Mouse (Mus musculus): ENCODE results near the gene Olfr283. TPM values are rescaled to one million over a fixed set of nuclear protein-coding genes. Genes with fewer than 3 reads are reported as not detected.

Gene Olfr283
- polyA plus RNA-seq, 1 experiment = not detected

- Histone ChIP-seq H3K4me3 (ENCODE audit: low read depth, low read length) (no peak overlapping the region), H3K27ac (ENCODE audit: insufficient read depth, low read length) (no peak overlapping the region), H3K9ac (ENCODE audit: low read depth, poor library complexity, severe bottlenecking) (no peak overlapping the region), H3K36me3 (ENCODE audit: control insufficient read depth, insufficient read depth, low read length, poor library complexity, severe bottlenecking) (no peaks in the 10 kb centered on the region), H3K9me3 (replicated peaks; ENCODE audit: control insufficient read depth, insufficient read depth, low read length, poor library complexity, severe bottlenecking) (0 out of 2 replicates have a peak, but pooled peaks cover 3% of the 10 kb centered on the region), H3K27me3 (ENCODE audit: control insufficient read depth, insufficient read depth, low read length, poor library complexity, severe bottlenecking) (no peaks in the 10 kb centered on the region), H3K4me1 (ENCODE audit: control insufficient read depth, insufficient read depth, low read length) (no peaks in the 10 kb centered on the region)
- TF ChIP-seq POLR2A (IDR thresholded peaks at IDR 0.05; ENCODE audit: insufficient read depth, low read length) (no peak), CTCF (IDR thresholded peaks at IDR 0.05; ENCODE audit: low read depth, low read length) (no peak), EP300 (IDR thresholded peaks at IDR 0.05; ENCODE audit: insufficient read depth, low read depth, low read length) (no peak)
Measured at GRCm38 (mm10) chr15:98391903-98392187, 11.1 kb upstream of the Olfr283 start.

- H3K27me3 ChIP-seq (ENCODE audit: control insufficient read depth, insufficient read depth, low read length, poor library complexity, severe bottlenecking) = no peaks in the 10 kb centered on the region
- H3K27ac ChIP-seq (ENCODE audit: insufficient read depth, low read length) = no peak overlapping the region
- TF ChIP-seq EP300 (IDR thresholded peaks at IDR 0.05; ENCODE audit: insufficient read depth, low read depth, low read length) = no peak
- no peak for TF ChIP-seq POLR2A (IDR thresholded peaks at IDR 0.05; ENCODE audit: insufficient read depth, low read length)
- TF ChIP-seq CTCF (IDR thresholded peaks at IDR 0.05; ENCODE audit: low read depth, low read length) = no peak
- 0 out of 2 replicates have a peak, but pooled peaks cover 3% of the 10 kb centered on the region for H3K9me3 ChIP-seq (replicated peaks; ENCODE audit: control insufficient read depth, insufficient read depth, low read length, poor library complexity, severe bottlenecking)
- H3K9ac ChIP-seq (ENCODE audit: low read depth, poor library complexity, severe bottlenecking) = no peak overlapping the region
- no peaks in the 10 kb centered on the region for H3K4me1 ChIP-seq (ENCODE audit: control insufficient read depth, insufficient read depth, low read length)
- H3K36me3 ChIP-seq (ENCODE audit: control insufficient read depth, insufficient read depth, low read length, poor library complexity, severe bottlenecking) = no peaks in the 10 kb centered on the region
- H3K4me3 ChIP-seq (ENCODE audit: low read depth, low read length) = no peak overlapping the region
Measured at GRCm38 (mm10) chr15:98391081-98391902, 10.5 kb upstream of the Olfr283 start.

GRCm38 (mm10) chr15:98389796-98390195 lies 9.1 kb upstream of the Olfr283 start:
- TF ChIP-seq POLR2A (IDR thresholded peaks at IDR 0.05; ENCODE audit: insufficient read depth, low read length) = no peak
- peak; percentile 85 for TF ChIP-seq CTCF (IDR thresholded peaks at IDR 0.05; ENCODE audit: low read depth, low read length)
- no peak overlapping the region for H3K9ac ChIP-seq (ENCODE audit: low read depth, poor library complexity, severe bottlenecking)

GRCm38 (mm10) chr15:98387621-98388020 lies 6.9 kb upstream of the Olfr283 start:
- H3K9ac ChIP-seq (ENCODE audit: low read depth, poor library complexity, severe bottlenecking) = no peak overlapping the region
- no peaks in the 10 kb centered on the region for H3K4me1 ChIP-seq (ENCODE audit: control insufficient read depth, insufficient read depth, low read length)
- no peaks in the 10 kb centered on the region for H3K36me3 ChIP-seq (ENCODE audit: control insufficient read depth, insufficient read depth, low read length, poor library complexity, severe bottlenecking)
- peak overlapping the region; percentile 38; the same call in 1 of the 2 replicates for H3K27ac ChIP-seq (ENCODE audit: insufficient read depth, low read length)
- H3K9me3 ChIP-seq (replicated peaks; ENCODE audit: control insufficient read depth, insufficient read depth, low read length, poor library complexity, severe bottlenecking) = no peaks in the 10 kb centered on the region
- no peaks in the 10 kb centered on the region for H3K27me3 ChIP-seq (ENCODE audit: control insufficient read depth, insufficient read depth, low read length, poor library complexity, severe bottlenecking)
- TF ChIP-seq EP300 (IDR thresholded peaks at IDR 0.05; ENCODE audit: insufficient read depth, low read depth, low read length) = no peak
- no peak for TF ChIP-seq POLR2A (IDR thresholded peaks at IDR 0.05; ENCODE audit: insufficient read depth, low read length)
- no peak for TF ChIP-seq CTCF (IDR thresholded peaks at IDR 0.05; ENCODE audit: low read depth, low read length)
- H3K4me3 ChIP-seq (ENCODE audit: low read depth, low read length) = no peak overlapping the region

More at GRCm38 (mm10) chr15:98389796-98390195, 9.1 kb upstream of the Olfr283 start:
- Histone ChIP-seq H3K4me1 (ENCODE audit: control insufficient read depth, insufficient read depth, low read length) (no peaks in the 10 kb centered on the region), H3K4me3 (ENCODE audit: low read depth, low read length) (no peak overlapping the region), H3K27me3 (ENCODE audit: control insufficient read depth, insufficient read depth, low read length, poor library complexity, severe bottlenecking) (no peaks in the 10 kb centered on the region), H3K27ac (ENCODE audit: insufficient read depth, low read length) (no peak overlapping the region), H3K36me3 (ENCODE audit: control insufficient read depth, insufficient read depth, low read length, poor library complexity, severe bottlenecking) (no peaks in the 10 kb centered on the region), H3K9me3 (replicated peaks; ENCODE audit: control insufficient read depth, insufficient read depth, low read length, poor library complexity, severe bottlenecking) (no peaks in the 10 kb centered on the region)

GRCm38 (mm10) chr15:98378209-98378608 lies 2.5 kb downstream of the Olfr283 start:
- Histone ChIP-seq H3K9me3 (replicated peaks; ENCODE audit: control insufficient read depth, insufficient read depth, low read length, poor library complexity, severe bottlenecking) (no peaks in the 10 kb centered on the region), H3K9ac (ENCODE audit: low read depth, poor library complexity, severe bottlenecking) (no peak overlapping the region), H3K4me1 (ENCODE audit: control insufficient read depth, insufficient read depth, low read length) (no peaks in the 10 kb centered on the region), H3K27me3 (ENCODE audit: control insufficient read depth, insufficient read depth, low read length, poor library complexity, severe bottlenecking) (no peaks in the 10 kb centered on the region), H3K27ac (ENCODE audit: insufficient read depth, low read length) (no peak overlapping the region), H3K36me3 (ENCODE audit: control insufficient read depth, insufficient read depth, low read length, poor library complexity, severe bottlenecking) (no peaks in the 10 kb centered on the region), H3K4me3 (ENCODE audit: low read depth, low read length) (no peak overlapping the region)
- TF ChIP-seq CTCF (IDR thresholded peaks at IDR 0.05; ENCODE audit: low read depth, low read length) = no peak

GRCm38 (mm10) chr15:98340887-98341286 lies 39.9 kb downstream of the Olfr283 start, which contains the start of gene Olfr284:
Gene Olfr284, minus strand, starts transcription at chr15:98340987.
- Histone ChIP-seq H3K4me3 (ENCODE audit: low read depth, low read length) (no peak within 1 kb of the TSS), H3K9ac (ENCODE audit: low read depth, poor library complexity, severe bottlenecking) (no peak within 1 kb of the TSS), H3K27me3 (ENCODE audit: control insufficient read depth, insufficient read depth, low read length, poor library complexity, severe bottlenecking) (no peaks in the 10 kb centered on the region), H3K36me3 (ENCODE audit: control insufficient read depth, insufficient read depth, low read length, poor library complexity, severe bottlenecking) (no peaks in the 10 kb centered on the region), H3K27ac (ENCODE audit: insufficient read depth, low read length) (no peak within 1 kb of the TSS), H3K4me1 (ENCODE audit: control insufficient read depth, insufficient read depth, low read length) (no peaks in the 10 kb centered on the region), H3K9me3 (replicated peaks; ENCODE audit: control insufficient read depth, insufficient read depth, low read length, poor library complexity, severe bottlenecking) (no peaks in the 10 kb centered on the region)
- TF ChIP-seq EP300 (IDR thresholded peaks at IDR 0.05; ENCODE audit: insufficient read depth, low read depth, low read length) (no peak), CTCF (IDR thresholded peaks at IDR 0.05; ENCODE audit: low read depth, low read length) (no peak), POLR2A (IDR thresholded peaks at IDR 0.05; ENCODE audit: insufficient read depth, low read length) (no peak)

Other genes starting within 250 kb of the Olfr283 start
- 34.7 and 34.9 TPM in 2 replicates for gene Asb8, start 215.3 kb downstream of the Olfr283 start, polyA plus RNA-seq (2011; ENCODE audit: insufficient read depth, insufficient read length, low read depth, missing spikeins)
- gene Ccdc184, start 213.8 kb downstream of the Olfr283 start, polyA plus RNA-seq (2011; ENCODE audit: insufficient read depth, insufficient read length, low read depth, missing spikeins) = 0.81 and 1.8 TPM in 2 replicates
- gene Olfr288, start 185.4 kb downstream of the Olfr283 start, polyA plus RNA-seq (2011; ENCODE audit: insufficient read depth, insufficient read length, low read depth, missing spikeins) = not detected in 2 replicates
- not detected in 2 replicates for gene Gm44579, start 160.0 kb downstream of the Olfr283 start, polyA plus RNA-seq (2011; ENCODE audit: insufficient read depth, insufficient read length, low read depth, missing spikeins)
- gene Olfr287, start 159.9 kb downstream of the Olfr283 start, polyA plus RNA-seq (2011; ENCODE audit: insufficient read depth, insufficient read length, low read depth, missing spikeins) = not detected in 2 replicates
- not detected in 2 replicates for gene Olfr286, start 146.5 kb downstream of the Olfr283 start, polyA plus RNA-seq (2011; ENCODE audit: insufficient read depth, insufficient read length, low read depth, missing spikeins)
- not detected in 2 replicates for gene H1fnt, start 123.7 kb downstream of the Olfr283 start, polyA plus RNA-seq (2011; ENCODE audit: insufficient read depth, insufficient read length, low read depth, missing spikeins)
- 0.18 and 0.52 TPM in 2 replicates for gene Zfp641, start 84.8 kb downstream of the Olfr283 start, polyA plus RNA-seq (2011; ENCODE audit: insufficient read depth, insufficient read length, low read depth, missing spikeins)
- not detected in 2 replicates for gene Olfr285, start 63.6 kb downstream of the Olfr283 start, polyA plus RNA-seq (2011; ENCODE audit: insufficient read depth, insufficient read length, low read depth, missing spikeins)
- gene Olfr284, start 40.0 kb downstream of the Olfr283 start, polyA plus RNA-seq (2011; ENCODE audit: insufficient read depth, insufficient read length, low read depth, missing spikeins) = not detected in 2 replicates
- not detected in 2 replicates for gene Olfr282, start 50.3 kb upstream of the Olfr283 start, polyA plus RNA-seq (2011; ENCODE audit: insufficient read depth, insufficient read length, low read depth, missing spikeins)
- not detected in 2 replicates for gene Olfr281, start 71.6 kb upstream of the Olfr283 start, polyA plus RNA-seq (2011; ENCODE audit: insufficient read depth, insufficient read length, low read depth, missing spikeins)
- not detected in 2 replicates for gene OR5BS1P, start 89.0 kb upstream of the Olfr283 start, polyA plus RNA-seq (2011; ENCODE audit: insufficient read depth, insufficient read length, low read depth, missing spikeins)
- not detected in 2 replicates for gene Lalba, start 101.8 kb upstream of the Olfr283 start, polyA plus RNA-seq (2011; ENCODE audit: insufficient read depth, insufficient read length, low read depth, missing spikeins)
- 0.10 TPM in 1 of 2 replicates, not detected in the other for gene Olfr279, start 111.5 kb upstream of the Olfr283 start, polyA plus RNA-seq (2011; ENCODE audit: insufficient read depth, insufficient read length, low read depth, missing spikeins)
- gene Kansl2, start 153.3 kb upstream of the Olfr283 start, polyA plus RNA-seq (2011; ENCODE audit: insufficient read depth, insufficient read length, low read depth, missing spikeins) = 116 and 119 TPM in 2 replicates
- 66.8 and 73.1 TPM in 2 replicates for gene Ccnt1, start 190.0 kb upstream of the Olfr283 start, polyA plus RNA-seq (2011; ENCODE audit: insufficient read depth, insufficient read length, low read depth, missing spikeins)
- 1.7 and 2.6 TPM in 2 replicates for gene 4930415O20Rik, start 190.1 kb upstream of the Olfr283 start, polyA plus RNA-seq (2011; ENCODE audit: insufficient read depth, insufficient read length, low read depth, missing spikeins)
- 12.5 and 12.8 TPM in 2 replicates for gene Adcy6, start 229.1 kb upstream of the Olfr283 start, polyA plus RNA-seq (2011; ENCODE audit: insufficient read depth, insufficient read length, low read depth, missing spikeins)
- gene Cacnb3, start 249.9 kb upstream of the Olfr283 start, polyA plus RNA-seq (2011; ENCODE audit: insufficient read depth, insufficient read length, low read depth, missing spikeins) = 16.8 and 18.7 TPM in 2 replicates

All from ES-Bruce4 (cell line).